Mouse (Mus musculus) embryonic facial prominence, embryonic 11.5 days (tissue): ENCODE data around the gene Sacm1l. TPM values are rescaled to one million over a fixed set of nuclear protein-coding genes. Genes with fewer than 3 reads are reported as not detected.
A peak's percentile ranks its signal among the peaks of the same experiment; 100 is the strongest.

ENCODE experiments used
- ATAC-seq: fragments of 200-750 bp; cut with Nextera tagmentation; replicated peaks from 2 replicates; pipeline ENCODE4 v1.8.0; 2017; ENCODE audit warnings: low read depth; ENCODE audit not compliant: insufficient number of reproducible peaks, low FRiP score, low TSS enrichment
- DNase-seq: peaks from one replicate; pipeline ENCODE4 v3.0.0-alpha.2; 2015; ENCODE audit warnings: low spot score
- H3K27ac ChIP-seq: fragments of 300-500 bp; sonication (generic); replicated peaks from 2 replicates; pipeline ENCODE4 v1.5.1; 2014; ENCODE audit warnings: mild to moderate bottlenecking, low read depth, low read length, control low read depth
- H3K27me3 ChIP-seq: fragments of 300-500 bp; sonication (generic); 2 replicates; pipeline ENCODE4 v1.6.1; 2014; ENCODE audit warnings: mild to moderate bottlenecking, low read length, moderate library complexity, mixed read lengths; ENCODE audit not compliant: control insufficient read depth, insufficient read depth
- H3K36me3 ChIP-seq: fragments of 300-500 bp; sonication (generic); replicated peaks from 2 replicates; pipeline ENCODE4 v1.6.1; 2014; ENCODE audit warnings: low read depth, mild to moderate bottlenecking, low read length, moderate library complexity, mixed read lengths; ENCODE audit not compliant: control insufficient read depth, insufficient read depth
- H3K4me1 ChIP-seq: fragments of 300-500 bp; sonication (generic); 2 replicates; pipeline ENCODE4 v1.6.1; 2014; ENCODE audit warnings: low read length, mixed read lengths; ENCODE audit not compliant: control insufficient read depth, insufficient read depth
- H3K4me2 ChIP-seq: fragments of 300-500 bp; sonication (generic); 2 replicates; pipeline ENCODE4 v1.6.1; 2014; ENCODE audit warnings: low read depth, mild to moderate bottlenecking, control low read depth, low read length, moderate library complexity
- H3K4me3 ChIP-seq: fragments of 300-500 bp; sonication (generic); 2 replicates; pipeline ENCODE4 v1.5.1; 2014; ENCODE audit warnings: low read depth, low read length, control low read depth
- H3K9ac ChIP-seq: fragments of 300-500 bp; sonication (generic); replicated peaks from 2 replicates; pipeline ENCODE4 v1.6.1; 2014; ENCODE audit warnings: mild to moderate bottlenecking, control low read depth, low read length
- H3K9me3 ChIP-seq: fragments of 300-500 bp; sonication (generic); replicated peaks from 2 replicates; pipeline ENCODE4 v1.6.1; 2016; ENCODE audit warnings: mild to moderate bottlenecking, low read length, inconsistent platforms, mixed read lengths; ENCODE audit not compliant: control insufficient read depth
- WGBS: fragments of 180-500 bp; shearing (Covaris S2); extraction: QIAGEN DNeasy Blood & Tissue Kit; methylation state at CpG from one replicate; pipeline ENCODE4 v1.1.7; 2014; 5-methylcytosine and 5-hydroxymethylcytosine counted together
- polyA plus RNA-seq: library from polyadenylated mRNA; unstranded; fragments of >200 nt; fragmentation: Nextera tagmentation; extraction: Ambion mirVana; gene quantifications from 2 replicates; pipeline ENCODE4 v1.2.1, GENCODE M21; 2014

The Sacm1l gene
- 53.6 and 62.4 TPM in 2 replicates for polyA plus RNA-seq

GRCm38 (mm10) chr9:123529392-123530157 lies at the start of gene Sacm1l:
Gene Sacm1l (plus strand): TSS chr9:123529759.
- WGBS = under 1% methylated on average over 71 of the region's 79 CpGs
- ATAC-seq = peak; percentile 100

GRCm38 (mm10) chr9:123479876-123480252 lies 49.7 kb upstream of the Sacm1l start:
- 89% methylated on average over 8 of the region's 8 CpGs for WGBS
- Histone ChIP-seq H3K27me3 (no peaks in the 10 kb centered on the region), H3K9ac (no peak overlapping the region; the same call in 1 of the 2 replicates), H3K27ac (no peak overlapping the region), H3K4me1 (peaks cover 5% of the 10 kb centered on the region), H3K4me3 (peak overlapping the region; percentile 68), H3K4me2 (peak overlapping the region; percentile 83), H3K9me3 (no peaks in the 10 kb centered on the region), H3K36me3 (no peaks in the 10 kb centered on the region; the same call in 1 of the 2 replicates)
- ATAC-seq (no peak), DNase-seq (no peak)

More at GRCm38 (mm10) chr9:123529392-123530157, at the start of gene Sacm1l:
- Histone ChIP-seq H3K9ac (peak within 1 kb of the TSS; percentile 95), H3K4me3 (peak within 1 kb of the TSS; percentile 94), H3K27ac (peak within 1 kb of the TSS; percentile 90), H3K4me1 (no peaks in the 10 kb centered on the region), H3K36me3 (no peaks in the 10 kb centered on the region), H3K9me3 (no peaks in the 10 kb centered on the region), H3K27me3 (no peaks in the 10 kb centered on the region), H3K4me2 (peak within 1 kb of the TSS; percentile 50)
- DNase-seq = peak; percentile 99

- H3K36me3 ChIP-seq = no peaks in the 10 kb centered on the region; the same call in 1 of the 2 replicates
- H3K4me3 ChIP-seq = peak overlapping the region; percentile 68
- H3K9ac ChIP-seq = no peak overlapping the region; the same call in none of the 2 replicates
- 89% methylated on average over 18 of the region's 18 CpGs for WGBS
- peak overlapping the region; percentile 83 for H3K4me2 ChIP-seq
- H3K27ac ChIP-seq = no peak overlapping the region
- ATAC-seq (no peak), DNase-seq (no peak)
- H3K27me3 ChIP-seq = no peaks in the 10 kb centered on the region
- H3K4me1 ChIP-seq = peaks cover 5% of the 10 kb centered on the region
- no peaks in the 10 kb centered on the region for H3K9me3 ChIP-seq
These were observed 49.2 kb upstream of the Sacm1l start for GRCm38 (mm10) chr9:123480253-123480921.

- Histone ChIP-seq H3K9ac (no peak overlapping the region; the same call in 1 of the 2 replicates), H3K27ac (no peak overlapping the region), H3K36me3 (no peaks in the 10 kb centered on the region; the same call in 1 of the 2 replicates), H3K4me2 (peak overlapping the region; percentile 83), H3K4me3 (no peak overlapping the region), H3K9me3 (no peaks in the 10 kb centered on the region), H3K27me3 (no peaks in the 10 kb centered on the region), H3K4me1 (peaks cover 5% of the 10 kb centered on the region)
- ATAC-seq (no peak), DNase-seq (no peak)
- WGBS = 77% methylated on average over 7 of the region's 7 CpGs
These were observed 48.4 kb upstream of the Sacm1l start for GRCm38 (mm10) chr9:123481136-123481535.

GRCm38 (mm10) chr9:123483598-123483997 lies 46.0 kb upstream of the Sacm1l start:
- Histone ChIP-seq H3K4me2 (no peak overlapping the region), H3K36me3 (no peaks in the 10 kb centered on the region; the same call in 1 of the 2 replicates), H3K9ac (no peak overlapping the region), H3K9me3 (no peaks in the 10 kb centered on the region), H3K4me1 (peaks cover 5% of the 10 kb centered on the region), H3K27ac (no peak overlapping the region), H3K27me3 (no peaks in the 10 kb centered on the region), H3K4me3 (no peak overlapping the region)
- WGBS = 85% methylated on average over 1 of the region's 1 CpGs
- ATAC-seq (no peak), DNase-seq (no peak)

- Histone ChIP-seq H3K9ac (no peak overlapping the region), H3K4me3 (no peak overlapping the region), H3K27ac (no peak overlapping the region), H3K4me2 (no peak overlapping the region), H3K36me3 (no peaks in the 10 kb centered on the region; the same call in 1 of the 2 replicates), H3K9me3 (no peaks in the 10 kb centered on the region), H3K27me3 (no peaks in the 10 kb centered on the region), H3K4me1 (no peaks in the 10 kb centered on the region; the same call in none of the 2 replicates)
- DNase-seq (no peak), ATAC-seq (no peak)
- 94% methylated on average over 3 of the region's 3 CpGs for WGBS
These were observed 44.7 kb upstream of the Sacm1l start for GRCm38 (mm10) chr9:123484830-123485229.

- 91% methylated on average over 4 of the region's 4 CpGs for WGBS
- ATAC-seq (no peak), DNase-seq (no peak)
- Histone ChIP-seq H3K4me1 (no peaks in the 10 kb centered on the region), H3K27me3 (no peaks in the 10 kb centered on the region), H3K9me3 (no peaks in the 10 kb centered on the region), H3K4me2 (no peak overlapping the region), H3K36me3 (no peaks in the 10 kb centered on the region; the same call in 1 of the 2 replicates), H3K4me3 (no peak overlapping the region), H3K9ac (no peak overlapping the region), H3K27ac (no peak overlapping the region)
These were observed 44.0 kb upstream of the Sacm1l start for GRCm38 (mm10) chr9:123485561-123485960.

- no peak overlapping the region for H3K27ac ChIP-seq
- H3K27me3 ChIP-seq = no peaks in the 10 kb centered on the region
- H3K9me3 ChIP-seq = no peaks in the 10 kb centered on the region
- DNase-seq = no peak
- H3K4me3 ChIP-seq = no peak overlapping the region
- H3K36me3 ChIP-seq = no peaks in the 10 kb centered on the region
- ATAC-seq = no peak
- H3K9ac ChIP-seq = no peak overlapping the region
- no peak overlapping the region for H3K4me2 ChIP-seq
- no peaks in the 10 kb centered on the region for H3K4me1 ChIP-seq
- WGBS = 65% methylated on average over 3 of the region's 3 CpGs
These were observed 42.9 kb upstream of the Sacm1l start for GRCm38 (mm10) chr9:123486635-123487034.
